Mouse (Mus musculus) lung, postnatal 0 days (tissue): ENCODE results near the gene Iqsec2. TPM values are rescaled to one million over a fixed set of nuclear protein-coding genes. Genes with fewer than 3 reads are reported as not detected.
A peak's percentile ranks its signal among the peaks of the same experiment; 100 is the strongest.

Experiments used
- ATAC-seq: fragments of 200-750 bp; cut with Nextera tagmentation; 2 replicates; pipeline ENCODE4 v1.8.0; 2017; ENCODE audit warnings: moderate library complexity
- DNase-seq: peaks from one replicate; pipeline ENCODE4 v3.0.0-alpha.2; 2016; ENCODE audit warnings: low spot score
- H3K27ac ChIP-seq: fragments of 300-500 bp; sonication (generic); 2 replicates; pipeline ENCODE4 v1.5.1; 2014; ENCODE audit warnings: antibody characterized with exemption, mild to moderate bottlenecking, low read length, mixed read lengths
- H3K27me3 ChIP-seq: fragments of 300-500 bp; sonication (generic); replicated peaks from 2 replicates; pipeline ENCODE4 v1.6.1; 2014; ENCODE audit warnings: low read length, mixed read lengths; ENCODE audit not compliant: insufficient read depth
- H3K36me3 ChIP-seq: fragments of 300-500 bp; sonication (generic); 2 replicates; pipeline ENCODE4 v1.6.1; 2014; ENCODE audit warnings: low read length, mixed read lengths; ENCODE audit not compliant: insufficient read depth
- H3K4me1 ChIP-seq: fragments of 300-500 bp; sonication (generic); 2 replicates; pipeline ENCODE4 v1.6.1; 2014; ENCODE audit warnings: antibody characterized with exemption, low read depth, low read length, mixed read lengths; ENCODE audit not compliant: insufficient read depth
- H3K4me2 ChIP-seq: fragments of 300-500 bp; sonication (generic); replicated peaks from 2 replicates; pipeline ENCODE4 v1.6.1; 2014; ENCODE audit warnings: low read depth, mild to moderate bottlenecking, low read length, moderate library complexity, mixed read lengths
- H3K4me3 ChIP-seq: fragments of 300-500 bp; sonication (generic); 2 replicates; pipeline ENCODE4 v1.5.1; 2014; ENCODE audit warnings: low read depth, low read length
- H3K9ac ChIP-seq: fragments of 300-500 bp; sonication (generic); replicated peaks from 2 replicates; pipeline ENCODE4 v1.6.1; 2014; ENCODE audit warnings: low read depth, mild to moderate bottlenecking
- H3K9me3 ChIP-seq: fragments of 300-500 bp; sonication (generic); 2 replicates; pipeline ENCODE4 v1.6.1; 2016; ENCODE audit warnings: low read length, mixed read lengths
- CTCF ChIP-seq: IDR thresholded peaks from 2 replicates; pipeline ENCODE4 v1.5.1; 2016; ENCODE audit warnings: antibody characterized with exemption, mild to moderate bottlenecking
- EP300 ChIP-seq: IDR thresholded peaks from 2 replicates; pipeline ENCODE4 v1.6.1; 2016; ENCODE audit warnings: antibody characterized with exemption, mild to moderate bottlenecking, control low read depth
- WGBS: fragments of 180-500 bp; shearing (Covaris S2); extraction: QIAGEN DNeasy Blood & Tissue Kit; methylation state at CpG from one replicate; pipeline ENCODE4 v1.1.7; 2014; 5-methylcytosine and 5-hydroxymethylcytosine counted together
- polyA plus RNA-seq: library from polyadenylated mRNA; unstranded; fragments of >200 nt; fragmentation: Nextera tagmentation; extraction: Ambion mirVana; gene quantifications from 2 replicates; pipeline ENCODE4 v1.2.1, GENCODE M21; 2015

Iqsec2 gene
- polyA plus RNA-seq, 1 experiment from 2014 or later: 4.3 TPM

GRCm38 (mm10) chrX:152191266-152191665 lies 47.2 kb downstream of the Iqsec2 start:
- Histone ChIP-seq H3K4me1 (no peaks in the 10 kb centered on the region), H3K36me3 (no peaks in the 10 kb centered on the region), H3K4me3 (no peak overlapping the region), H3K9me3 (no peaks in the 10 kb centered on the region), H3K27ac (no peak overlapping the region), H3K9ac (no peak overlapping the region), H3K27me3 (no peaks in the 10 kb centered on the region), H3K4me2 (no peak overlapping the region)
- DNase-seq (no peak), ATAC-seq (no peak)
- TF ChIP-seq CTCF: no peak
- no peak for TF ChIP-seq EP300
- 79% methylated on average over 1 of the region's 1 CpGs for WGBS

GRCm38 (mm10) chrX:152197814-152198648 lies 54.0 kb downstream of the Iqsec2 start:
- no peak overlapping the region for H3K27ac ChIP-seq

GRCm38 (mm10) chrX:152201737-152202421 lies 57.8 kb downstream of the Iqsec2 start:
- 36% methylated on average over 2 of the region's 4 CpGs for WGBS
- Histone ChIP-seq H3K9ac (no peak overlapping the region), H3K27me3 (no peaks in the 10 kb centered on the region), H3K4me2 (no peak overlapping the region), H3K9me3 (no peaks in the 10 kb centered on the region), H3K4me3 (no peak overlapping the region), H3K27ac (no peak overlapping the region), H3K4me1 (no peaks in the 10 kb centered on the region), H3K36me3 (no peaks in the 10 kb centered on the region)
- TF ChIP-seq EP300: no peak
- no peak for TF ChIP-seq CTCF
- ATAC-seq (peak; percentile 44; the same call in 1 of the 2 replicates), DNase-seq (no peak)

More at GRCm38 (mm10) chrX:152197814-152198648, 54.0 kb downstream of the Iqsec2 start:
- Histone ChIP-seq H3K9ac (no peak overlapping the region), H3K4me3 (no peak overlapping the region), H3K9me3 (no peaks in the 10 kb centered on the region), H3K4me1 (no peaks in the 10 kb centered on the region), H3K36me3 (no peaks in the 10 kb centered on the region), H3K27me3 (no peaks in the 10 kb centered on the region), H3K4me2 (no peak overlapping the region)
- DNase-seq: no peak
- WGBS: 92% methylated on average over 1 of the region's 1 CpGs
- TF ChIP-seq EP300 (no peak), CTCF (no peak)
- ATAC-seq: no peak

- Histone ChIP-seq H3K27ac (no peak overlapping the region), H3K4me2 (no peak overlapping the region), H3K36me3 (no peaks in the 10 kb centered on the region), H3K9me3 (no peaks in the 10 kb centered on the region), H3K4me3 (no peak overlapping the region), H3K9ac (no peak overlapping the region), H3K4me1 (no peaks in the 10 kb centered on the region), H3K27me3 (no peaks in the 10 kb centered on the region)
- ATAC-seq: no peak
- 33% methylated on average over 8 of the region's 8 CpGs for WGBS
- no peak for DNase-seq
- TF ChIP-seq EP300 (no peak), CTCF (no peak)
These were observed 58.5 kb downstream of the Iqsec2 start for GRCm38 (mm10) chrX:152202422-152203103.

- 78% methylated on average over 4 of the region's 4 CpGs for WGBS
These were observed 59.2 kb downstream of the Iqsec2 start for GRCm38 (mm10) chrX:152203247-152203646.

GRCm38 (mm10) chrX:152205486-152205885 lies 61.4 kb downstream of the Iqsec2 start:
- no peak overlapping the region for H3K4me3 ChIP-seq
- H3K4me2 ChIP-seq: no peak overlapping the region
- no peak overlapping the region for H3K27ac ChIP-seq
- no peak for ATAC-seq
- TF ChIP-seq CTCF: no peak
- TF ChIP-seq EP300: no peak
- DNase-seq: no peak
- H3K4me1 ChIP-seq: no peaks in the 10 kb centered on the region
- no peaks in the 10 kb centered on the region for H3K36me3 ChIP-seq
- no peaks in the 10 kb centered on the region for H3K9me3 ChIP-seq
- no peak overlapping the region for H3K9ac ChIP-seq
- no peaks in the 10 kb centered on the region for H3K27me3 ChIP-seq
- 93% methylated on average over 1 of the region's 1 CpGs for WGBS

More at GRCm38 (mm10) chrX:152203247-152203646, 59.2 kb downstream of the Iqsec2 start:
- no peaks in the 10 kb centered on the region for H3K27me3 ChIP-seq
- H3K4me3 ChIP-seq: no peak overlapping the region
- H3K9ac ChIP-seq: no peak overlapping the region
- no peaks in the 10 kb centered on the region for H3K36me3 ChIP-seq
- H3K27ac ChIP-seq: no peak overlapping the region
- H3K4me2 ChIP-seq: no peak overlapping the region
- TF ChIP-seq CTCF (no peak), EP300 (no peak)
- DNase-seq (no peak), ATAC-seq (no peak)
- no peaks in the 10 kb centered on the region for H3K9me3 ChIP-seq
- no peaks in the 10 kb centered on the region for H3K4me1 ChIP-seq
